Mouse (Mus musculus) erythroblast, adult 5-6 weeks (primary cell): Measurements from ENCODE around the gene Cst13. TPM values are rescaled to one million over a fixed set of nuclear protein-coding genes. Genes with fewer than 3 reads are reported as not detected.

ENCODE experiments used
- ATAC-seq: replicated peaks from 2 replicates; pipeline ENCODE4 v1.8.0; 2016; ENCODE audit warnings: moderate number of reproducible peaks, mild to moderate bottlenecking, moderate TSS enrichment, inconsistent platforms; ENCODE audit not compliant: poor library complexity, low FRiP score, severe bottlenecking
- total RNA-seq, 2 experiments: library from RNA; stranded (forward) in 1 of 2; stranded (reverse) in 1 of 2; fragments of 150-400 nt in 1 of 2; fragments of 200-764, 138-1000 nt in 1 of 2; gene quantifications; 2 replicates each; pipeline versions ENCODE4 v1.2.3 to v1.2.4; 2015 to 2017; ENCODE audit warnings: low replicate concordance in 2 of 2

Cst13 gene
- total RNA-seq, 2 experiments from 2014 or later, result not detected

- ATAC-seq, result no peak
These were observed 54.3 kb downstream of the Cst13 start for GRCm38 (mm10) chr2:148874224-148874616.

DNA sequence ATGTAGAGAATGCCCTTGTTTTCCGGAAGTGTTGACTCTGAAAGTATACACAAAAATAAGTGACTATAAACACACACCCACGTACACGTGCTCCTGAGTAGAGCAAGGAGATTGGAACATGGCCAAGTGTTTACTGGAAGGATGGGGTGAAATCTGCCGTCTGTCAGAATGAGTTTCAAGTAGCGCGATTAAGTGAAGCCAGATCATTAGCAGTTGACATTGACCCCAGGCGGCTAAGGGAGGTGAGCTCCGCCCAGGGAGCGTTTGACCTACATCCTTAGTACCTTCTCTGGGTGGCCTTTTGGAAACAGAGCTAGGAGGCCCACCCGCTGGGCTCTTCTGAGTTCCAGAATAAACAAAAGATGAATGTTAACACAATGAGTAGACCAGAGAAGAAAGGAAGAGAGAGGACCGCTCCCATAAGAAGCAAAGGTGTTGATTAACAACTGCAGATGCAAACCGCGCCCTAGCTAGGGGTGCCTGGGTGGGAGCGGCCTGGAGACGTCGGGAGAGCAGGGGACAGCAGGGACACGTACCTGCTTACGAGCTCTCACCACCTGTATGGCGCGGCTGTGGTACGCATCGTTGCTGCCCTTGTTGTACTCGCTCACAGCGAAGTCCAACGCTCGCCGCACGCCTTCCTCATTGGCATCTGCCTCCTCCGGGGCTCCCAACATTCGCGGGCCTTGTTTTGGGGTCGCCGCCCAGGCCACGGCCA, 54.9 kb downstream of the Cst13 start:
- ATAC-seq, result peak; percentile 59

DNA sequence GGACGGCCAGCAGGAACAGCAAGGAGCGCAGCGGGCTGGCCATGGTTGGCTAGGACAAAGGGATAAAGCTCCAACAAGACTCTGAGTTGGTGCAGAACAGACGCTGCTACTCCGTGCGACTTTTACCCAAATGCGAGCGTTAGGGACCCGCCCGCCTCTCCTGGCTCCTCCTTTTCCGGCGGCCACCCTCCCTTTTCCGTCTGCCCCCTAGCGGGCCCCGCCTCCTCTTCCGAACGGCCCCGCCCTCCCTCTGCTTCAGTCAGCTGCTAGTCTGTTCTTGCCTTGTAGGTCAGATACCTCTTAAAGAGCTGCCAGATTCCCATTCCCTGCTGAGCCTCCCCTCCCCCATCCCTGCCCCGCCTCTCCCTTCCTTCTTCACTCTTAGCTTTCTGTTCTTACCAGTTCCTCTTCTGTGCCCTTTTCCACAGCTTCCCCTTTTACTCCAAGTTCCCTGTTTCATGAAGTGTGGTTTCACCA, 55.5 kb downstream of the Cst13 start, which contains the start of gene Cst3:
Gene Cst3, minus strand, starts transcription at position 358 of the 477 bp plus-strand sequence.
- ATAC-seq, result peak; percentile 93

GRCm38 (mm10) chr2:148877016-148877770, 57.3 kb downstream of the Cst13 start:
- ATAC-seq, result no peak

- ATAC-seq, result no peak
These were observed 58.8 kb downstream of the Cst13 start for GRCm38 (mm10) chr2:148878641-148879130.

- ATAC-seq, result no peak
These were observed 59.3 kb downstream of the Cst13 start for GRCm38 (mm10) chr2:148879199-148879598.

Other genes with a start within 250 kb of the Cst13 start
- 10.7 and 19.6 TPM in 2 replicates for gene Nxt1, start 147.5 kb upstream of the Cst13 start, total RNA-seq (2015; ENCODE audit: low replicate concordance)
- gene Nxt1, start 147.5 kb upstream of the Cst13 start, total RNA-seq (2017; ENCODE audit: low replicate concordance), result 9.6 and 23.8 TPM in 2 replicates
- gene Gzf1, start 139.1 kb upstream of the Cst13 start, total RNA-seq (2015; ENCODE audit: low replicate concordance), result 3.1 and 5.6 TPM in 2 replicates
- gene Gzf1, start 139.1 kb upstream of the Cst13 start, total RNA-seq (2017; ENCODE audit: low replicate concordance), result 4.5 and 5.3 TPM in 2 replicates
- gene Napb, start 87.6 kb upstream of the Cst13 start, total RNA-seq (2015; ENCODE audit: low replicate concordance), result not detected in 2 replicates
- gene Napb, start 87.6 kb upstream of the Cst13 start, total RNA-seq (2017; ENCODE audit: low replicate concordance), result 0.28 TPM in 1 of 2 replicates, not detected in the other
- not detected in 2 replicates for gene Cstl1, start 69.7 kb upstream of the Cst13 start, total RNA-seq (2015; ENCODE audit: low replicate concordance)
- gene Cstl1, start 69.7 kb upstream of the Cst13 start, total RNA-seq (2017; ENCODE audit: low replicate concordance), result not detected in 2 replicates
- not detected in 2 replicates for gene Cst11, start 48.6 kb upstream of the Cst13 start, total RNA-seq (2015; ENCODE audit: low replicate concordance)
- not detected in 2 replicates for gene Cst11, start 48.6 kb upstream of the Cst13 start, total RNA-seq (2017; ENCODE audit: low replicate concordance)
- gene 8030411F24Rik, start 38.1 kb upstream of the Cst13 start, total RNA-seq (2015; ENCODE audit: low replicate concordance), result not detected in 2 replicates
- not detected in 2 replicates for gene 8030411F24Rik, start 38.1 kb upstream of the Cst13 start, total RNA-seq (2017; ENCODE audit: low replicate concordance)
- not detected in 2 replicates for gene Cst12, start 30.7 kb upstream of the Cst13 start, total RNA-seq (2015; ENCODE audit: low replicate concordance)
- not detected in 2 replicates for gene Cst12, start 30.7 kb upstream of the Cst13 start, total RNA-seq (2017; ENCODE audit: low replicate concordance)
- not detected in 2 replicates for gene Cst8, start 21.3 kb upstream of the Cst13 start, total RNA-seq (2015; ENCODE audit: low replicate concordance)
- gene Cst8, start 21.3 kb upstream of the Cst13 start, total RNA-seq (2017; ENCODE audit: low replicate concordance), result not detected in 2 replicates
- not detected in 2 replicates for gene Cst9, start 15.1 kb downstream of the Cst13 start, total RNA-seq (2015; ENCODE audit: low replicate concordance)
- gene Cst9, start 15.1 kb downstream of the Cst13 start, total RNA-seq (2017; ENCODE audit: low replicate concordance), result not detected in 2 replicates
- not detected in 2 replicates for gene 9230104L09Rik, start 45.0 kb downstream of the Cst13 start, total RNA-seq (2015; ENCODE audit: low replicate concordance)
- gene 9230104L09Rik, start 45.0 kb downstream of the Cst13 start, total RNA-seq (2017; ENCODE audit: low replicate concordance), result not detected in 2 replicates
- gene Cst3, start 55.6 kb downstream of the Cst13 start, total RNA-seq (2015; ENCODE audit: low replicate concordance), result 123 and 150 TPM in 2 replicates
- 60.1 and 103 TPM in 2 replicates for gene Cst3, start 55.6 kb downstream of the Cst13 start, total RNA-seq (2017; ENCODE audit: low replicate concordance)
- gene Gm1330, start 183.2 kb downstream of the Cst13 start, total RNA-seq (2015; ENCODE audit: low replicate concordance), result not detected in 2 replicates
- gene Gm1330, start 183.2 kb downstream of the Cst13 start, total RNA-seq (2017; ENCODE audit: low replicate concordance), result not detected in 2 replicates
- not detected in 2 replicates for gene Gm10750, start 197.2 kb downstream of the Cst13 start, total RNA-seq (2015; ENCODE audit: low replicate concordance)
- gene Gm10750, start 197.2 kb downstream of the Cst13 start, total RNA-seq (2017; ENCODE audit: low replicate concordance), result not detected in 2 replicates